Mouse (Mus musculus) layer of hippocampus, adult 2 months (tissue): Measurements from ENCODE around the gene Fus. TPM values are rescaled to one million over a fixed set of nuclear protein-coding genes. Genes with fewer than 3 reads are reported as not detected.
"Not testable (repeated sequence)": the region's sequence is repeated elsewhere in the genome, so short reads cannot be mapped to it uniquely, and the experiment has no call there.

ENCODE experiments used
- DNase-seq, 2 experiments: peaks; one replicate each; pipeline ENCODE4 v3.0.0; 2022; ENCODE audit warnings: low spot score in 2 of 2
- H3K27ac ChIP-seq: fragments of 200-600 bp; 2 replicates; pipeline ENCODE4 v1.8.1; 2022
- H3K4me3 ChIP-seq: fragments of 200-600 bp; 2 replicates; pipeline ENCODE4 v1.8.1; 2022; ENCODE audit warnings: mild to moderate bottlenecking
- CTCF ChIP-seq: fragments of 200-600 bp; conservative IDR thresholded peaks from 2 replicates; pipeline ENCODE4 v1.8.1; 2022; ENCODE audit warnings: antibody characterized with exemption, mild to moderate bottlenecking, moderate library complexity
- total RNA-seq, 2 experiments: library from RNA; stranded (reverse); gene quantifications; 2 replicates each; pipeline ENCODE4 v1.2.3; 2021

Fus gene
- total RNA-seq, 2 experiments from 2014 or later: 345 to 392 TPM

- DNase-seq: no peak
- Histone ChIP-seq H3K27ac (no peak overlapping the region), H3K4me3 (no peak overlapping the region)
- no peak for TF ChIP-seq CTCF
Observed at GRCm38 (mm10) chr7:127931351-127932135, 35.7 kb upstream of the Fus start.

- DNase-seq: no peak
- TF ChIP-seq CTCF: no peak
- H3K27ac ChIP-seq: no peak overlapping the region
- no peak overlapping the region for H3K4me3 ChIP-seq
Observed at GRCm38 (mm10) chr7:127932273-127933031, 34.8 kb upstream of the Fus start.

- Histone ChIP-seq H3K4me3 (no peak overlapping the region), H3K27ac (no peak overlapping the region)
- no peak for TF ChIP-seq CTCF
- DNase-seq: no peak
Observed at GRCm38 (mm10) chr7:127934075-127934474, 33.2 kb upstream of the Fus start.

- peak overlapping the region; percentile 81 for H3K4me3 ChIP-seq
- TF ChIP-seq CTCF: peak; percentile 100; the same call in 1 of the 2 replicates
- H3K27ac ChIP-seq: peak overlapping the region; percentile 95
- peak; percentile 94 to 96 for DNase-seq
Observed at GRCm38 (mm10) chr7:127935028-127935722, 32.1 kb upstream of the Fus start.

- no peak for DNase-seq
- Histone ChIP-seq H3K27ac (peak overlapping the region; percentile 95), H3K4me3 (peak overlapping the region; percentile 81)
- peak; percentile 7; the same call in 1 of the 2 replicates for TF ChIP-seq CTCF
Observed at GRCm38 (mm10) chr7:127935748-127936159, 31.5 kb upstream of the Fus start.

- Histone ChIP-seq H3K4me3 (peak overlapping the region; percentile 81), H3K27ac (peak overlapping the region; percentile 95)
- DNase-seq: no peak
- no peak for TF ChIP-seq CTCF
Observed at GRCm38 (mm10) chr7:127936216-127936884, 30.9 kb upstream of the Fus start.

GRCm38 (mm10) chr7:127942097-127942496, 25.2 kb upstream of the Fus start:
- not testable (repeated sequence) for H3K4me3 ChIP-seq, H3K27ac ChIP-seq
- DNase-seq: peak in 1 of 2 experiments; percentile 8
- TF ChIP-seq CTCF: peak; percentile 61

GRCm38 (mm10) chr7:127944614-127945013, 22.6 kb upstream of the Fus start:
- peak in 1 of 2 experiments; percentile 6 for DNase-seq
- TF ChIP-seq CTCF: no peak
- Histone ChIP-seq H3K4me3 (no peak overlapping the region), H3K27ac (no peak overlapping the region)

- no peak for DNase-seq
- Histone ChIP-seq H3K4me3 (no peak within 1 kb of the TSS), H3K27ac (no peak within 1 kb of the TSS)
- TF ChIP-seq CTCF: no peak
Observed at GRCm38 (mm10) chr7:127946470-127947023, 20.7 kb upstream of the Fus start, which contains the start of gene Prss36. Prss36 (minus strand) TSS chr7:127946725.

- Histone ChIP-seq H3K27ac (no peak overlapping the region), H3K4me3 (no peak overlapping the region)
- TF ChIP-seq CTCF: no peak
- no peak for DNase-seq
Observed at GRCm38 (mm10) chr7:127952864-127953581, 14.2 kb upstream of the Fus start.

GRCm38 (mm10) chr7:127959364-127959763, 7.9 kb upstream of the Fus start:
- Histone ChIP-seq H3K4me3 (no peak overlapping the region), H3K27ac (no peak overlapping the region)
- DNase-seq: no peak
- TF ChIP-seq CTCF: no peak

GRCm38 (mm10) chr7:127966371-127966918, 812 bp upstream of the Fus start:
- H3K27ac ChIP-seq: peak overlapping the region; percentile 100
- TF ChIP-seq CTCF: no peak
- no peak for DNase-seq
- H3K4me3 ChIP-seq: peak overlapping the region; percentile 78
